Mouse (Mus musculus): ENCODE results near the gene Cry2.

DNA sequence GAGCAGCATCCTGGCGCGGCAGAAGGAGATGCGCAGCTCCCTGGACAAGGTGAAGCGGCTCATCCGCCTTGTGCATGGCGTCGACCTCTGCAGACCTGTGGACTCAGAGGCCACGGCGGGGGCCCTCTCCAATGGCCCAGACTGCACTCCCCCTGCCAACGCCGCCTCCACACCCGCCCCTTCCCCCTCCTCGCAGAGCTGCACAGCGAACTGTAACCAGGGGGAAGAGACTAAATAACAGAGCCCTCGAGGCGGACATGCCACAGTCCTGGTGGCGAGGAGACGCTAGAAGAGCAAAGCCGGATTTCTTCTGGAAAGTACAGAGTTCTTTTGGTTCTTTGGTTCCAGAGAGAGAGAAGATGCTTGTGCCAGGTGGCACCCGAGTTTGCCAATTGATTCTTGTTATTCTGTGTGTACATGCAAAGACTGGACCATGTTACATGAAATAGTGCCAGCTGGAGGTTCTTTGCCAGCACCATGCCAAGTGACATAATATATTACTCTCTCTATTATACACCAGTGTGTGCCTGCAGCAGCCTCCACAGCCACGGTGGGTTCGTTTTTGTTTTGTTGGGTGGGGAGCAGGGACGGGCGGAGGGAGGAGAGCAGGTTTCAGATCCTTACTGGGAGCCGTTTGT is 73.5 kb downstream of the Cry2 start:
- TF ChIP-seq CTCF (IDR thresholded peaks at IDR 0.05; ENCODE audit: control insufficient read depth, insufficient read depth, low read length) (no peak), POLR2A (IDR thresholded peaks at IDR 0.05; ENCODE audit: borderline replicate concordance, control insufficient read depth, low read depth, low read length) (no peak)
